Mouse (Mus musculus): Measurements from ENCODE around the gene BC030499. TPM values are rescaled to one million over a fixed set of nuclear protein-coding genes. Genes with fewer than 3 reads are reported as not detected.
"Not testable (repeated sequence)": the region's sequence is repeated elsewhere in the genome, so short reads cannot be mapped to it uniquely, and the experiment has no call there.

BC030499 gene
- polyA plus RNA-seq, 1 experiment: 0.63 TPM

- Histone ChIP-seq H3K4me3 (ENCODE audit: insufficient read depth, low read length) (peak within 1 kb of the TSS; percentile 92), H3K27ac (ENCODE audit: insufficient read depth, low read length) (peak within 1 kb of the TSS; percentile 12; the same call in 1 of the 2 replicates), H3K4me1 (ENCODE audit: control insufficient read depth, insufficient read depth, low read length) (peaks cover 2% of the 10 kb centered on the region)
- no peak for TF ChIP-seq CTCF (IDR thresholded peaks at IDR 0.05; ENCODE audit: borderline replicate concordance, insufficient read depth, low read length)
- peak; percentile 75 for TF ChIP-seq POLR2A (IDR thresholded peaks at IDR 0.05; ENCODE audit: low read depth, low read length)
Observed at GRCm38 (mm10) chr11:78261380-78262352, 29.0 kb upstream of the BC030499 start, which contains the start of gene 2610507B11Rik. TSS of gene 2610507B11Rik (plus strand) at chr11:78261752.

- Histone ChIP-seq H3K4me3 (ENCODE audit: insufficient read depth, low read length) (peak overlapping the region; percentile 92), H3K27ac (ENCODE audit: insufficient read depth, low read length) (no peak overlapping the region), H3K4me1 (ENCODE audit: control insufficient read depth, insufficient read depth, low read length) (peaks cover 2% of the 10 kb centered on the region)
- TF ChIP-seq CTCF (IDR thresholded peaks at IDR 0.05; ENCODE audit: borderline replicate concordance, insufficient read depth, low read length) (peak; percentile 54; the same call in 1 of the 2 replicates), POLR2A (IDR thresholded peaks at IDR 0.05; ENCODE audit: low read depth, low read length) (no peak)
Observed at GRCm38 (mm10) chr11:78262550-78262949, 28.1 kb upstream of the BC030499 start.

GRCm38 (mm10) chr11:78265571-78265970, 25.1 kb upstream of the BC030499 start:
- Histone ChIP-seq H3K27ac (ENCODE audit: insufficient read depth, low read length) (no peak overlapping the region), H3K4me3 (ENCODE audit: insufficient read depth, low read length) (no peak overlapping the region), H3K4me1 (ENCODE audit: control insufficient read depth, insufficient read depth, low read length) (peaks cover 2% of the 10 kb centered on the region)
- no peak for TF ChIP-seq POLR2A (IDR thresholded peaks at IDR 0.05; ENCODE audit: low read depth, low read length)
- no peak for TF ChIP-seq CTCF (IDR thresholded peaks at IDR 0.05; ENCODE audit: borderline replicate concordance, insufficient read depth, low read length)

- Histone ChIP-seq H3K4me1 (ENCODE audit: control insufficient read depth, insufficient read depth, low read length) (no peaks in the 10 kb centered on the region), H3K27ac (ENCODE audit: insufficient read depth, low read length) (no peak overlapping the region), H3K4me3 (ENCODE audit: insufficient read depth, low read length) (no peak overlapping the region)
- TF ChIP-seq POLR2A (IDR thresholded peaks at IDR 0.05; ENCODE audit: low read depth, low read length) (no peak), CTCF (IDR thresholded peaks at IDR 0.05; ENCODE audit: borderline replicate concordance, insufficient read depth, low read length) (no peak)
Observed at GRCm38 (mm10) chr11:78271986-78272385, 18.7 kb upstream of the BC030499 start.

GRCm38 (mm10) chr11:78275596-78275995, 15.0 kb upstream of the BC030499 start:
- H3K4me3 ChIP-seq (ENCODE audit: insufficient read depth, low read length): no peak overlapping the region
- no peaks in the 10 kb centered on the region for H3K4me1 ChIP-seq (ENCODE audit: control insufficient read depth, insufficient read depth, low read length)
- no peak overlapping the region for H3K27ac ChIP-seq (ENCODE audit: insufficient read depth, low read length)
- TF ChIP-seq POLR2A (IDR thresholded peaks at IDR 0.05; ENCODE audit: low read depth, low read length): no peak
- TF ChIP-seq CTCF (IDR thresholded peaks at IDR 0.05; ENCODE audit: borderline replicate concordance, insufficient read depth, low read length): no peak

- H3K27ac ChIP-seq (ENCODE audit: insufficient read depth, low read length); H3K4me1 ChIP-seq (ENCODE audit: control insufficient read depth, insufficient read depth, low read length); H3K4me3 ChIP-seq (ENCODE audit: insufficient read depth, low read length): not testable (repeated sequence)
Observed at GRCm38 (mm10) chr11:78276169-78276568, 14.5 kb upstream of the BC030499 start.

- Histone ChIP-seq H3K4me3 (ENCODE audit: insufficient read depth, low read length) (no peak overlapping the region), H3K4me1 (ENCODE audit: control insufficient read depth, insufficient read depth, low read length) (no peaks in the 10 kb centered on the region)
- no peak for TF ChIP-seq POLR2A (IDR thresholded peaks at IDR 0.05; ENCODE audit: low read depth, low read length)
- no peak for TF ChIP-seq CTCF (IDR thresholded peaks at IDR 0.05; ENCODE audit: borderline replicate concordance, insufficient read depth, low read length)
Observed at GRCm38 (mm10) chr11:78278853-78279252, 11.8 kb upstream of the BC030499 start.

GRCm38 (mm10) chr11:78279586-78279985, 11.1 kb upstream of the BC030499 start:
- Histone ChIP-seq H3K4me3 (ENCODE audit: insufficient read depth, low read length) (no peak overlapping the region), H3K4me1 (ENCODE audit: control insufficient read depth, insufficient read depth, low read length) (no peaks in the 10 kb centered on the region), H3K27ac (ENCODE audit: insufficient read depth, low read length) (no peak overlapping the region)
- TF ChIP-seq CTCF (IDR thresholded peaks at IDR 0.05; ENCODE audit: borderline replicate concordance, insufficient read depth, low read length): no peak
- TF ChIP-seq POLR2A (IDR thresholded peaks at IDR 0.05; ENCODE audit: low read depth, low read length): no peak

More at GRCm38 (mm10) chr11:78278853-78279252, 11.8 kb upstream of the BC030499 start:
- H3K27ac ChIP-seq (ENCODE audit: insufficient read depth, low read length): no peak overlapping the region

- Histone ChIP-seq H3K27ac (ENCODE audit: insufficient read depth, low read length) (no peak overlapping the region), H3K4me1 (ENCODE audit: control insufficient read depth, insufficient read depth, low read length) (no peaks in the 10 kb centered on the region), H3K4me3 (ENCODE audit: insufficient read depth, low read length) (no peak overlapping the region)
- TF ChIP-seq POLR2A (IDR thresholded peaks at IDR 0.05; ENCODE audit: low read depth, low read length) (no peak), CTCF (IDR thresholded peaks at IDR 0.05; ENCODE audit: borderline replicate concordance, insufficient read depth, low read length) (no peak)
Observed at GRCm38 (mm10) chr11:78289146-78289763, 1.4 kb upstream of the BC030499 start.

- Histone ChIP-seq H3K27ac (ENCODE audit: insufficient read depth, low read length) (no peak overlapping the region), H3K4me3 (ENCODE audit: insufficient read depth, low read length) (no peak overlapping the region), H3K4me1 (ENCODE audit: control insufficient read depth, insufficient read depth, low read length) (no peaks in the 10 kb centered on the region)
- TF ChIP-seq POLR2A (IDR thresholded peaks at IDR 0.05; ENCODE audit: low read depth, low read length): no peak
- TF ChIP-seq CTCF (IDR thresholded peaks at IDR 0.05; ENCODE audit: borderline replicate concordance, insufficient read depth, low read length): no peak
Observed at GRCm38 (mm10) chr11:78294585-78294984, 3.9 kb downstream of the BC030499 start.

Data from embryonic fibroblast, embryonic 13.5 days (primary cell).